Mouse (Mus musculus): ENCODE data around the gene Tedc1. TPM values are rescaled to one million over a fixed set of nuclear protein-coding genes. Genes with fewer than 3 reads are reported as not detected.

Tedc1 gene
- polyA plus RNA-seq, 1 experiment = 7.6 TPM

- no peak for TF ChIP-seq GATA1 (IDR thresholded peaks at IDR 0.05; ENCODE audit: borderline replicate concordance, low read length)
- no peak for TF ChIP-seq FLI1 (IDR thresholded peaks at IDR 0.05; ENCODE audit: low read length)
- Histone ChIP-seq H3K36me3 (replicated peaks; ENCODE audit: low read length) (peaks cover 100% of the 10 kb centered on the region), H3K4me1 (no peaks in the 10 kb centered on the region), H3K4me3 (replicated peaks) (no peak overlapping the region), H3K27me3 (replicated peaks) (no peaks in the 10 kb centered on the region), H3K9me3 (no peaks in the 10 kb centered on the region)
Observed at GRCm38 (mm10) chr12:113130732-113131131, 25.5 kb upstream of the Tedc1 start.

GRCm38 (mm10) chr12:113131601-113132000 is 24.6 kb upstream of the Tedc1 start:
- no peaks in the 10 kb centered on the region for H3K9me3 ChIP-seq
- peaks cover 100% of the 10 kb centered on the region for H3K36me3 ChIP-seq (replicated peaks; ENCODE audit: low read length)

GRCm38 (mm10) chr12:113132567-113132966 is 23.7 kb upstream of the Tedc1 start:
- H3K36me3 ChIP-seq (replicated peaks; ENCODE audit: low read length) = peaks cover 100% of the 10 kb centered on the region
- H3K27me3 ChIP-seq (replicated peaks) = no peaks in the 10 kb centered on the region
- no peak for TF ChIP-seq GATA1 (IDR thresholded peaks at IDR 0.05; ENCODE audit: borderline replicate concordance, low read length)
- no peak for TF ChIP-seq FLI1 (IDR thresholded peaks at IDR 0.05; ENCODE audit: low read length)
- H3K4me1 ChIP-seq = no peaks in the 10 kb centered on the region
- H3K9me3 ChIP-seq = no peaks in the 10 kb centered on the region
- no peak overlapping the region for H3K4me3 ChIP-seq (replicated peaks)

More at GRCm38 (mm10) chr12:113131601-113132000, 24.6 kb upstream of the Tedc1 start:
- TF ChIP-seq FLI1 (IDR thresholded peaks at IDR 0.05; ENCODE audit: low read length) (no peak), GATA1 (IDR thresholded peaks at IDR 0.05; ENCODE audit: borderline replicate concordance, low read length) (no peak)
- H3K4me3 ChIP-seq (replicated peaks) = no peak overlapping the region
- H3K27me3 ChIP-seq (replicated peaks) = no peaks in the 10 kb centered on the region
- H3K4me1 ChIP-seq = no peaks in the 10 kb centered on the region

GRCm38 (mm10) chr12:113133260-113133659 is 23.0 kb upstream of the Tedc1 start:
- H3K4me1 ChIP-seq = no peaks in the 10 kb centered on the region
- H3K9me3 ChIP-seq = no peaks in the 10 kb centered on the region
- H3K36me3 ChIP-seq (replicated peaks; ENCODE audit: low read length) = peaks cover 100% of the 10 kb centered on the region
- TF ChIP-seq FLI1 (IDR thresholded peaks at IDR 0.05; ENCODE audit: low read length) = no peak
- TF ChIP-seq GATA1 (IDR thresholded peaks at IDR 0.05; ENCODE audit: borderline replicate concordance, low read length) = no peak
- H3K4me3 ChIP-seq (replicated peaks) = no peak overlapping the region
- no peaks in the 10 kb centered on the region for H3K27me3 ChIP-seq (replicated peaks)

GRCm38 (mm10) chr12:113133861-113134403 is 22.3 kb upstream of the Tedc1 start:
- no peak for TF ChIP-seq GATA1 (IDR thresholded peaks at IDR 0.05; ENCODE audit: borderline replicate concordance, low read length)
- TF ChIP-seq FLI1 (IDR thresholded peaks at IDR 0.05; ENCODE audit: low read length) = no peak
- Histone ChIP-seq H3K27me3 (replicated peaks) (peaks cover 2% of the 10 kb centered on the region), H3K9me3 (no peaks in the 10 kb centered on the region), H3K4me3 (replicated peaks) (no peak overlapping the region), H3K4me1 (no peaks in the 10 kb centered on the region; the same call in 1 of the 2 replicates), H3K36me3 (replicated peaks; ENCODE audit: low read length) (peaks cover 100% of the 10 kb centered on the region)

GRCm38 (mm10) chr12:113134502-113134901 is 21.7 kb upstream of the Tedc1 start:
- peaks cover 97% of the 10 kb centered on the region for H3K36me3 ChIP-seq (replicated peaks; ENCODE audit: low read length)
- TF ChIP-seq FLI1 (IDR thresholded peaks at IDR 0.05; ENCODE audit: low read length) = no peak

GRCm38 (mm10) chr12:113135401-113135800 is 20.8 kb upstream of the Tedc1 start:
- Histone ChIP-seq H3K9me3 (no peaks in the 10 kb centered on the region), H3K4me1 (peaks cover 15% of the 10 kb centered on the region), H3K4me3 (replicated peaks) (no peak overlapping the region), H3K36me3 (replicated peaks; ENCODE audit: low read length) (peaks cover 88% of the 10 kb centered on the region), H3K27me3 (replicated peaks) (peaks cover 17% of the 10 kb centered on the region)
- TF ChIP-seq FLI1 (IDR thresholded peaks at IDR 0.05; ENCODE audit: low read length) (no peak), GATA1 (IDR thresholded peaks at IDR 0.05; ENCODE audit: borderline replicate concordance, low read length) (no peak)

More at GRCm38 (mm10) chr12:113134502-113134901, 21.7 kb upstream of the Tedc1 start:
- Histone ChIP-seq H3K27me3 (replicated peaks) (peaks cover 8% of the 10 kb centered on the region), H3K9me3 (no peaks in the 10 kb centered on the region), H3K4me3 (replicated peaks) (no peak overlapping the region), H3K4me1 (peaks cover 6% of the 10 kb centered on the region)

GRCm38 (mm10) chr12:113136492-113137020 is 19.7 kb upstream of the Tedc1 start:
- Histone ChIP-seq H3K4me3 (replicated peaks) (no peak overlapping the region), H3K36me3 (replicated peaks; ENCODE audit: low read length) (peaks cover 76% of the 10 kb centered on the region), H3K4me1 (peaks cover 26% of the 10 kb centered on the region), H3K27me3 (replicated peaks) (peaks cover 29% of the 10 kb centered on the region), H3K9me3 (no peaks in the 10 kb centered on the region)
- no peak for TF ChIP-seq GATA1 (IDR thresholded peaks at IDR 0.05; ENCODE audit: borderline replicate concordance, low read length)
- no peak for TF ChIP-seq FLI1 (IDR thresholded peaks at IDR 0.05; ENCODE audit: low read length)

GRCm38 (mm10) chr12:113137260-113138213 is 18.7 kb upstream of the Tedc1 start:
- H3K4me1 ChIP-seq = peaks cover 36% of the 10 kb centered on the region
- H3K4me3 ChIP-seq (replicated peaks) = no peak overlapping the region
- peaks cover 38% of the 10 kb centered on the region for H3K27me3 ChIP-seq (replicated peaks)
- H3K9me3 ChIP-seq = no peaks in the 10 kb centered on the region
- no peak for TF ChIP-seq FLI1 (IDR thresholded peaks at IDR 0.05; ENCODE audit: low read length)
- TF ChIP-seq GATA1 (IDR thresholded peaks at IDR 0.05; ENCODE audit: borderline replicate concordance, low read length) = no peak
- peaks cover 67% of the 10 kb centered on the region for H3K36me3 ChIP-seq (replicated peaks; ENCODE audit: low read length)

- no peak for TF ChIP-seq GATA1 (IDR thresholded peaks at IDR 0.05; ENCODE audit: borderline replicate concordance, low read length)
- no peak for TF ChIP-seq FLI1 (IDR thresholded peaks at IDR 0.05; ENCODE audit: low read length)
- peaks cover 46% of the 10 kb centered on the region for H3K27me3 ChIP-seq (replicated peaks)
- peaks cover 59% of the 10 kb centered on the region for H3K36me3 ChIP-seq (replicated peaks; ENCODE audit: low read length)
- H3K4me1 ChIP-seq = peaks cover 44% of the 10 kb centered on the region
- H3K9me3 ChIP-seq = no peaks in the 10 kb centered on the region
- H3K4me3 ChIP-seq (replicated peaks) = no peak overlapping the region
Observed at GRCm38 (mm10) chr12:113138291-113138690, 17.9 kb upstream of the Tedc1 start.

Measured in megakaryocyte, embryonic 14.5 days (primary cell).